Mouse (Mus musculus): ENCODE data around the gene Nos1ap. TPM values are rescaled to one million over a fixed set of nuclear protein-coding genes. Genes with fewer than 3 reads are reported as not detected.

Nos1ap gene
- polyA plus RNA-seq, 1 experiment from 2014 or later = 6.8 TPM

DNA sequence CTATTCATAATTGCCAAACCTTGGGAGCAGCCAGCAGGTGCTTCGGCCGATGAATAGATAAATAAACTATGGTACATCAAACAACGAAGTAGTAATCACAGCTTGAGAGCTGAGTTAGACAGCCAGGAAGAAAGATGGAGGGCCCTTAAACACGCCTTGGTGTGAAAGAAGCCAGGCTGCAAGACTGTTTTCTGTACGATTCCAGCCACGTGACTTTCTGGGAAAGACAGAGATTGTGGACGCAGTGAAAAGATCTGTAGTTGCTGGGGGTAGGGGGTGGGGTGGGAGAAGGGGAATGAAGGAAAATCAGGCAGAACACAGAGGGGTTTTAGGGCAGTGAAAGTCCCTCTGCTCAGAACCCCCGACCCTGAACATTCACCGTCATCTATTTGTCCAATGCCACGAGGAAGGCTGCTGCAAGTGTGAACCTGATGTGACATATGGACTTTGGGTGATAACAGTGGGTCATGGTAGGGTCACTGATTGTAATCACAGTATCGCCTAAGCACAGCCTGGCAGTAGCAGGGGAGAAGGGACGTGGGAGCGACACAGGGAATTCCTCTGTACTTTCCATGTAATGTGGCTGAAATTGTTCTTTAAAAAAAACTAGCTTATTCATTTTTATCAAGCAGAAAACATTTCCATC, 94.0 kb downstream of the Nos1ap start:
- H3K27ac ChIP-seq (replicated peaks) = no peak overlapping the region
- H3K9ac ChIP-seq (ENCODE audit: low read length) = no peak overlapping the region
- no peaks in the 10 kb centered on the region for H3K9me3 ChIP-seq (ENCODE audit: control insufficient read depth, low read length)
- no peak for DNase-seq (ENCODE audit: low spot score)
- no peak overlapping the region for H3K4me3 ChIP-seq (ENCODE audit: low read depth, low read length)
- no peaks in the 10 kb centered on the region for H3K36me3 ChIP-seq (ENCODE audit: control insufficient read depth, insufficient read depth, low read length)
- no peak for TF ChIP-seq EP300 (optimal IDR thresholded peaks at IDR 0.05)
- no peak for TF ChIP-seq CTCF (IDR thresholded peaks at IDR 0.05; ENCODE audit: low read depth)
- WGBS = 25% methylated on average over 13 of the region's 13 CpGs
- 0 out of 2 replicates have a peak, but pooled peaks have one; percentile 29 for ATAC-seq (ENCODE audit: low FRiP score, low TSS enrichment)
- 0 out of 2 replicates have a peak, but pooled peaks cover 3% of the 10 kb centered on the region for H3K4me1 ChIP-seq (replicated peaks; ENCODE audit: control insufficient read depth, insufficient read depth)
- peak overlapping the region; percentile 20; the same call in 1 of the 2 replicates for H3K4me2 ChIP-seq (replicated peaks; ENCODE audit: low read depth)
- no peaks in the 10 kb centered on the region for H3K27me3 ChIP-seq (ENCODE audit: control insufficient read depth, insufficient read depth, low read length)

DNA sequence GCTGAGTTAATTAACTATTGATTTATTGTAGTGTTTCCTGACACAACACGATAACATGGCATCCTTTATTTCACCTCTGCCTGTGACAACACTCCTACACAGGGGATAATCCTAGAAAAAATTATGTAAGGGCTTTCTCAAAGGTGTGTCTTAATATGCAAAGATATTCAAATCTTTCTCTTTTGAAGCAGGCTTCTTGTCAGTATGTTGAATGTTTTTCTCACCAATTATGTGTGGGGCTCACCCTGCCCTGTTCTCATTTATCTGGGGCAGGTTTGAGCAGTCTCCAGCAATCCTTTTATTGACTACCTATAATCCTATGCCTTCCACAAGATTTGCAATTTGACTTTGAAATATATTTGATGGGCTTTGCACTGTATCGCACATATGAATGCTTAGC, 97.1 kb downstream of the Nos1ap start:
- H3K4me1 ChIP-seq (replicated peaks; ENCODE audit: control insufficient read depth, insufficient read depth) = 0 out of 2 replicates have a peak, but pooled peaks cover 3% of the 10 kb centered on the region
- no peaks in the 10 kb centered on the region for H3K36me3 ChIP-seq (ENCODE audit: control insufficient read depth, insufficient read depth, low read length)
- WGBS = 70% methylated on average over 2 of the region's 2 CpGs
- DNase-seq (ENCODE audit: low spot score) (no peak), ATAC-seq (ENCODE audit: low FRiP score, low TSS enrichment) (no peak)
- H3K4me3 ChIP-seq (ENCODE audit: low read depth, low read length) = no peak overlapping the region
- H3K27ac ChIP-seq (replicated peaks) = no peak overlapping the region
- H3K9me3 ChIP-seq (ENCODE audit: control insufficient read depth, low read length) = no peaks in the 10 kb centered on the region
- H3K4me2 ChIP-seq (replicated peaks; ENCODE audit: low read depth) = no peak overlapping the region
- H3K9ac ChIP-seq (ENCODE audit: low read length) = no peak overlapping the region
- H3K27me3 ChIP-seq (ENCODE audit: control insufficient read depth, insufficient read depth, low read length) = no peaks in the 10 kb centered on the region
- no peak for TF ChIP-seq CTCF (IDR thresholded peaks at IDR 0.05; ENCODE audit: low read depth)
- no peak for TF ChIP-seq EP300 (optimal IDR thresholded peaks at IDR 0.05)

- TF ChIP-seq CTCF (IDR thresholded peaks at IDR 0.05; ENCODE audit: low read depth) (no peak), EP300 (optimal IDR thresholded peaks at IDR 0.05) (no peak)
- H3K4me1 ChIP-seq (replicated peaks; ENCODE audit: control insufficient read depth, insufficient read depth) = 0 out of 2 replicates have a peak, but pooled peaks cover 3% of the 10 kb centered on the region
- 70% methylated on average over 4 of the region's 4 CpGs for WGBS
- no peak overlapping the region for H3K4me3 ChIP-seq (ENCODE audit: low read depth, low read length)
- ATAC-seq (ENCODE audit: low FRiP score, low TSS enrichment) (no peak), DNase-seq (ENCODE audit: low spot score) (no peak)
- no peaks in the 10 kb centered on the region for H3K27me3 ChIP-seq (ENCODE audit: control insufficient read depth, insufficient read depth, low read length)
- H3K9ac ChIP-seq (ENCODE audit: low read length) = no peak overlapping the region
- H3K27ac ChIP-seq (replicated peaks) = no peak overlapping the region
- no peaks in the 10 kb centered on the region for H3K36me3 ChIP-seq (ENCODE audit: control insufficient read depth, insufficient read depth, low read length)
- no peak overlapping the region for H3K4me2 ChIP-seq (replicated peaks; ENCODE audit: low read depth)
- no peaks in the 10 kb centered on the region for H3K9me3 ChIP-seq (ENCODE audit: control insufficient read depth, low read length)
Measured at GRCm38 (mm10) chr1:170492027-170492426, 97.6 kb downstream of the Nos1ap start.

GRCm38 (mm10) chr1:170489936-170490335, 99.7 kb downstream of the Nos1ap start:
- Histone ChIP-seq H3K36me3 (ENCODE audit: control insufficient read depth, insufficient read depth, low read length) (no peaks in the 10 kb centered on the region), H3K4me2 (replicated peaks; ENCODE audit: low read depth) (no peak overlapping the region), H3K27me3 (ENCODE audit: control insufficient read depth, insufficient read depth, low read length) (no peaks in the 10 kb centered on the region), H3K4me3 (ENCODE audit: low read depth, low read length) (no peak overlapping the region), H3K4me1 (replicated peaks; ENCODE audit: control insufficient read depth, insufficient read depth) (no peaks in the 10 kb centered on the region), H3K9me3 (ENCODE audit: control insufficient read depth, low read length) (no peaks in the 10 kb centered on the region), H3K27ac (replicated peaks) (no peak overlapping the region), H3K9ac (ENCODE audit: low read length) (no peak overlapping the region)
- TF ChIP-seq CTCF (IDR thresholded peaks at IDR 0.05; ENCODE audit: low read depth) (no peak), EP300 (optimal IDR thresholded peaks at IDR 0.05) (no peak)
- DNase-seq (ENCODE audit: low spot score) (no peak), ATAC-seq (ENCODE audit: low FRiP score, low TSS enrichment) (no peak)
- WGBS = 86% methylated on average over 7 of the region's 7 CpGs

GRCm38 (mm10) chr1:170489450-170489849, 100.2 kb downstream of the Nos1ap start:
- Histone ChIP-seq H3K9ac (ENCODE audit: low read length) (no peak overlapping the region), H3K4me3 (ENCODE audit: low read depth, low read length) (no peak overlapping the region), H3K36me3 (ENCODE audit: control insufficient read depth, insufficient read depth, low read length) (no peaks in the 10 kb centered on the region), H3K9me3 (ENCODE audit: control insufficient read depth, low read length) (no peaks in the 10 kb centered on the region), H3K27me3 (ENCODE audit: control insufficient read depth, insufficient read depth, low read length) (no peaks in the 10 kb centered on the region), H3K4me1 (replicated peaks; ENCODE audit: control insufficient read depth, insufficient read depth) (no peaks in the 10 kb centered on the region), H3K4me2 (replicated peaks; ENCODE audit: low read depth) (no peak overlapping the region), H3K27ac (replicated peaks) (no peak overlapping the region)
- DNase-seq (ENCODE audit: low spot score) = no peak
- TF ChIP-seq CTCF (IDR thresholded peaks at IDR 0.05; ENCODE audit: low read depth) = no peak
- no peak for TF ChIP-seq EP300 (optimal IDR thresholded peaks at IDR 0.05)
- WGBS = 86% methylated on average over 6 of the region's 6 CpGs
- ATAC-seq (ENCODE audit: low FRiP score, low TSS enrichment) = no peak

DNA sequence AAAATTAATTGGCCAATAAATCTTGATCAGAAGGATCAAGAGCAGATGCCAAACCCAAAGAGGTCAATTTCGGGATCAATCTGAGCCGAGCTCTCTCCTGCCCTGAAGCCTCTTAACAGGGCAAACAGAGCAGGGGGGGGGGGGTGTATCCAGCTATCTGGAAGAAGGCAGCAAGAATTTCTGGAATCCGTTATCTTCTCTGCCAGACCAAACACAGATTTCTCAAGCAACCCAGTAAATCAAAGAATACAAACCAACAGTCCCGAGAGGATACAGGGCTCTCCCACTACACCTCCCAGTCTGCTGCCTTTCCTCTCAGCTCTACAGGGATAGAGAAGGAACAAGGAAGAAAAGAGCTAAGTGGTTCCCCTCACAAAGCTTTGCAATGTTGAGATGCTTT, 104.5 kb downstream of the Nos1ap start:
- TF ChIP-seq CTCF (IDR thresholded peaks at IDR 0.05; ENCODE audit: low read depth) (no peak), EP300 (optimal IDR thresholded peaks at IDR 0.05) (no peak)
- ATAC-seq (ENCODE audit: low FRiP score, low TSS enrichment) (no peak), DNase-seq (ENCODE audit: low spot score) (no peak)
- no peak overlapping the region for H3K4me3 ChIP-seq (ENCODE audit: low read depth, low read length)
- 35% methylated on average over 4 of the region's 4 CpGs for WGBS
- no peak overlapping the region for H3K9ac ChIP-seq (ENCODE audit: low read length)
- no peak overlapping the region for H3K4me2 ChIP-seq (replicated peaks; ENCODE audit: low read depth)
- no peaks in the 10 kb centered on the region for H3K9me3 ChIP-seq (ENCODE audit: control insufficient read depth, low read length)
- no peak overlapping the region for H3K27ac ChIP-seq (replicated peaks)
- no peaks in the 10 kb centered on the region for H3K27me3 ChIP-seq (ENCODE audit: control insufficient read depth, insufficient read depth, low read length)
- peaks cover 5% of the 10 kb centered on the region; the same call in 1 of the 2 replicates for H3K4me1 ChIP-seq (replicated peaks; ENCODE audit: control insufficient read depth, insufficient read depth)
- H3K36me3 ChIP-seq (ENCODE audit: control insufficient read depth, insufficient read depth, low read length) = no peaks in the 10 kb centered on the region
